Mouse (Mus musculus) lung, adult 2 months (tissue): Measurements from ENCODE around the gene Crispld2.

Source experiments
- CTCF ChIP-seq: fragments of 200-500 bp; IDR thresholded peaks from 2 replicates; pipeline ENCODE4 v1.5.1; 2011; ENCODE audit warnings: mild to moderate bottlenecking, low read length, control low read depth; ENCODE audit not compliant: insufficient read depth
- POLR2A ChIP-seq: fragments of 200-500 bp; IDR thresholded peaks from 2 replicates; pipeline ENCODE4 v1.6.1; 2011; ENCODE audit warnings: low read depth, mild to moderate bottlenecking, control low read depth, low read length, borderline replicate concordance; ENCODE audit errors: extremely low read depth

- TF ChIP-seq CTCF (no peak), POLR2A (no peak)
These were observed 24.8 kb upstream of the Crispld2 start for GRCm38 (mm10) chr8:119967435-119967834.
